In the genomic region with DNA sequence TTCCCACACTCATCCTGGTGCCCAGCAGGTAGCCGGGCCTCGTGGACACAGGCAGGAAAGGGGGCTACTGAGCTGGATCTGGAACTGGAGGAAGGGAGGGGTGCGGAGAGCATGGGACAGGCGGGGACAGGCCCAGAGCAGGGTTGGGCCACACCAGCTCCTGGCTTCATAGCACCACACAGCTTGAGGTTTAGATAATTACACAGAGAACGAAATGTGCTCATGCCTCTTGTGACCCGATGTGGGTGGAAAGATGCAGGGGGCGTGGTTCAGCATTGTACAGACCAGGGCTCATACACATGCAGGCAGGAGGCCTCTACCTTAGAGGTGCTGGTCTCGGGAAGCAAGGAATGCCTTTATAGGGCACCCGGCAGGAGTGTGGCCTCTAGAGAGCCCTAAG, we compare ENCODE assay signal across 21 mouse cellular contexts. TPM values are rescaled to one million over a fixed set of nuclear protein-coding genes. Genes with fewer than 3 reads are reported as not detected.
A peak's percentile ranks its signal among the peaks of the same experiment; 100 is the strongest.
DNase-seq lines count a peak whose midpoint lies in the region; ATAC-seq and TF ChIP-seq lines count a peak whose summit lies in the region.
"Had no signal": no experiment of that assay in that cellular context is flagged by ENCODE, and none has a peak within 500 bp of the region (broad histone marks: within the 10 kb centered on the region; RNA-seq: fewer than 3 reads in every experiment).

No protein-coding gene starts in this region.

- H3K27me3 ChIP-seq in heart, embryonic 11.5 days (ENCODE audit: control insufficient read depth, insufficient read depth, low read length) = peaks cover 15% of the 10 kb centered on the region
- no peaks in the 10 kb centered on the region for H3K27me3 ChIP-seq in testis, adult 2 months (ENCODE audit: control insufficient read depth, insufficient read depth, low read length)

- 71% methylated on average over 9 of the region's 9 CpGs for WGBS in heart, embryonic 11.5 days (ENCODE audit: insufficient replicate concordance)

- H3K4me3 ChIP-seq in heart, embryonic 11.5 days (ENCODE audit: low read depth, low read length) = no peak overlapping the region
- H3K4me3 ChIP-seq in testis, adult 2 months (ENCODE audit: control insufficient read depth, low read depth, low read length) = no peak overlapping the region
- H3K4me3 ChIP-seq: gastrocnemius, adult 2 months; heart, embryonic 15.5 days; neural tube, embryonic 12.5 days had no signal

- no peak for ATAC-seq in heart, embryonic 11.5 days (replicated peaks; ENCODE audit: insufficient number of reproducible peaks, low FRiP score, low TSS enrichment)
- no peak for ATAC-seq in cerebellum, adult (ENCODE audit: insufficient number of reproducible peaks, low FRiP score, low TSS enrichment)
- ATAC-seq: CD4-positive, CD25-positive, alpha-beta regulatory T cell, adult 4 months; forebrain, postnatal 0 days; inflammation-experienced regulatory T-cells, adult 6 months had no signal

- no peak overlapping the region for H3K27ac ChIP-seq in heart, embryonic 11.5 days (ENCODE audit: low read depth, low read length)
- H3K27ac ChIP-seq in testis, adult 2 months (ENCODE audit: control insufficient read depth, insufficient read depth, low read depth, low read length) = peak overlapping the region; percentile 33; the same call in 1 of the 2 replicates
- H3K27ac ChIP-seq: gastrocnemius, adult 2 months; heart, embryonic 15.5 days; liver, embryonic 14.5 days; neural tube, embryonic 12.5 days had no signal

- DNase-seq in heart, adult 11 months = peak; percentile 94
- no peak for DNase-seq in testis, postnatal 10 days (ENCODE audit: low spot score)
- peak; percentile 33 for DNase-seq in kidney, postnatal 14 days
- DNase-seq in testis, postnatal 14 days (ENCODE audit: low spot score) = peak; percentile 47
- no peak for DNase-seq in adrenal gland, adult (ENCODE audit: inconsistent age in 2 of 2, low spot score in 1 of 2)
- DNase-seq: adrenal gland, adult 8-10 months; cerebellum, adult 11 months; forebrain, postnatal 0 days; gastrocnemius, adult 2 months; left cerebral cortex, postnatal 4 days; lung, postnatal 10 days had no signal

- no peak overlapping the region for H3K9ac ChIP-seq in heart, embryonic 11.5 days (ENCODE audit: low read depth, low read length)
- H3K9ac ChIP-seq: forebrain, postnatal 0 days; heart, embryonic 15.5 days; liver, embryonic 14.5 days; neural tube, embryonic 12.5 days had no signal

- H3K4me2 ChIP-seq in heart, embryonic 11.5 days = no peak overlapping the region
- H3K4me2 ChIP-seq: heart, embryonic 15.5 days; neural tube, embryonic 12.5 days had no signal

- H3K4me1 ChIP-seq in heart, embryonic 11.5 days (ENCODE audit: control insufficient read depth, insufficient read depth, low read length) = peaks cover 21% of the 10 kb centered on the region
- H3K4me1 ChIP-seq in testis, adult 2 months (ENCODE audit: control insufficient read depth, insufficient read depth, low read length) = peaks cover 18% of the 10 kb centered on the region

- H3K9me3 ChIP-seq in heart, embryonic 11.5 days (replicated peaks; ENCODE audit: control insufficient read depth, low read length) = no peaks in the 10 kb centered on the region
- H3K9me3 ChIP-seq: G1E; heart, embryonic 15.5 days; neural tube, embryonic 12.5 days had no signal

- TF ChIP-seq CTCF in testis, adult 2 months (IDR thresholded peaks at IDR 0.05; ENCODE audit: control insufficient read depth, insufficient read depth, insufficient replicate concordance, low read depth, low read length) = no peak

- H3K36me3 ChIP-seq in heart, embryonic 11.5 days (ENCODE audit: control insufficient read depth, insufficient read depth, low read length) = no peaks in the 10 kb centered on the region
- no peaks in the 10 kb centered on the region for H3K36me3 ChIP-seq in testis, adult 2 months (ENCODE audit: control insufficient read depth, insufficient read depth, low read length)
- H3K36me3 ChIP-seq: heart, embryonic 15.5 days; neural tube, embryonic 12.5 days had no signal

- TF ChIP-seq POLR2A in testis, adult 2 months (IDR thresholded peaks at IDR 0.05; ENCODE audit: control insufficient read depth, low read depth, low read length) = no peak; the same call in 1 of the 2 replicates

RNA-seq across cellular contexts. Expression of gene Papln, which starts 4.4 kb away (rescaled TPM):
- 0.10 TPM in 1 of 2 replicates, not detected in the other for polyA plus RNA-seq in heart, embryonic 11.5 days (2014; fragmentation: Nextera tagmentation; extraction: Ambion mirVana)
- 7.6 and 9.9 TPM in 2 replicates for polyA plus RNA-seq in testis, adult 2 months (2012; rRNA removed)
- polyA plus RNA-seq: CD4-positive, CD25-positive, alpha-beta regulatory T cell, adult 4 months; embryonic facial prominence, embryonic 11.5 days; inflammation-experienced regulatory T-cells, adult 6 months had no signal

Comparison
In these comparisons a context has a peak if more than half of its experiments do, and no peak if none do; other contexts are left out.
1. DNase-seq: peak in heart, adult 11 months (single experiment), kidney, postnatal 14 days (single experiment) and testis, postnatal 14 days (single experiment); none in testis, postnatal 10 days (single experiment) and adrenal gland, adult (0 of 2).